Mouse (Mus musculus) brown adipose tissue, adult 24 weeks (tissue): ENCODE results near the gene 4930430A15Rik. TPM values are rescaled to one million over a fixed set of nuclear protein-coding genes. Genes with fewer than 3 reads are reported as not detected.

Experiments
- H3K27ac ChIP-seq: fragments of 200-500 bp; replicated peaks from 2 replicates; pipeline ENCODE4 v1.5.1; 2012; ENCODE audit warnings: low read depth, mild to moderate bottlenecking, low read length
- H3K4me1 ChIP-seq: fragments of 200-500 bp; 2 replicates; pipeline ENCODE4 v1.6.1; 2012; ENCODE audit warnings: low read length, mixed read lengths; ENCODE audit not compliant: control insufficient read depth, insufficient read depth, insufficient read length
- H3K4me3 ChIP-seq: fragments of 200-500 bp; 2 replicates; pipeline ENCODE4 v1.5.1; 2012; ENCODE audit warnings: low read depth, mild to moderate bottlenecking, low read length, moderate library complexity; ENCODE audit not compliant: insufficient read depth
- polyA plus RNA-seq: library from polyadenylated mRNA; stranded (reverse); fragments of >200 nt; gene quantifications from 2 replicates; pipeline ENCODE4 v1.2.4, GENCODE M21; 2012; ENCODE audit not compliant: missing spikeins, insufficient read depth, insufficient read length

The 4930430A15Rik gene
- polyA plus RNA-seq, result not detected in 2 replicates

DNA sequence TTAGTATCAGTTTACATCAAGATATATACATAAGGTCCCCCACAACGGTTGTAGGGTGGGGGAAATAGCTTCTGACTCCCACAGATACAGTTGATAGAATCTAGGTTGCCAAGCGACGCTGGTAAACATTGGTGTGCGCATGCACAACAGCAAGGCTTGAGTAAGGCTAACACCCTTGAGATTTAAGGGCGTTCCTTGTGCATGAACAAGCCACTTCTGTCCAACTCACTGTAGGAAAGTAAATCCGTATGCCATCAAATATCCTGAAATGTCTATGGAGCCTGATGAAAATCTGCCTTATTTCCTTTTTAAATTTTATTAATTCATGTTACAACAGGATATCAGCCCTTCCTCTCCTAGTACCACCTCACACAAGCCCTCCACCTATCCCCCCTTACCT lies at the start of gene 4930430A15Rik:
4930430A15Rik (minus strand) TSS at position 101 of the 400 bp plus-strand sequence.
- no peak within 1 kb of the TSS for H3K4me3 ChIP-seq
- no peak within 1 kb of the TSS for H3K27ac ChIP-seq
- H3K4me1 ChIP-seq, result no peaks in the 10 kb centered on the region

DNA sequence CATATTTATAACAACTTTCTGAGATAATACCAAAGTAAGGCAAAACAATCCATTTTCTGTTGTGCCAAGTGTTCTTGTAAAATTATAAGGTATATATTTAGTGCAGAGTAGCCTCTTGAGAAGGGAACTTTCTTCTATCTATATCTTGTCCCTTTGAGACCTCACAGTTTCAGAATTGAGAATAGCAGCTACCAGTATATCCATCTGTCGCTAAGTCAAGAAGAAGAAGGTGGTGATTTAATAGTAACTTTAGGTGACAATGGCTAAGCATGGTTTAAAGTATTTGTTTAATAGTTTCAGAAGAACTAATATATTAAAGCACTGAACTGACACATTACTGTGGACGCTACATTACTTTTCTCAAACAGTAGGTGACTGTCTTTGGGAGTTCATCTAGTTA lies 44.6 kb upstream of the 4930430A15Rik start, which contains the start of gene Olfr1277:
Olfr1277 (minus strand) TSS at position 101 of the 400 bp plus-strand sequence.
- H3K27ac ChIP-seq, result no peak within 1 kb of the TSS
- H3K4me3 ChIP-seq, result no peak within 1 kb of the TSS
- no peaks in the 10 kb centered on the region for H3K4me1 ChIP-seq

DNA sequence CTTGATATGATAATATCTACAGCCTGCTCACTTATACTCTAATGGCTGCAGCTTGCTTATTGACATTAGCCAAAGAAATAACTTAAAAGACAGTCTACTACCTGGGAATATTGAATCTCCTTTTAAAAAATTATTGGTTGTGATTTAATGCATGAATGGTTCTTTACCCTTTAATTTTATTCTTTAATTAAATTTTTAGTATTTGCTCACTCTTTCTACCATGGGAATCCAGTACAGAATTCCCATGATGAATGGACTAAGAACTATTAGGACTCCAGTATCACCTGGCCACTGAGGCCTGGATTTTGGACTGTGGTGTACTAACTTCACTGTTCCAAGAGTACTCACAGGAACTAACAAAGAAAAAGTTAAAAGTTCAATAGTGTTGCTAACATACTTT lies 24.8 kb upstream of the 4930430A15Rik start, which contains the start of gene Olfr1276:
Olfr1276 (plus strand) TSS at position 301 of the 400 bp plus-strand sequence.
- Histone ChIP-seq H3K4me1 (no peaks in the 10 kb centered on the region), H3K4me3 (no peak within 1 kb of the TSS), H3K27ac (no peak within 1 kb of the TSS)

DNA sequence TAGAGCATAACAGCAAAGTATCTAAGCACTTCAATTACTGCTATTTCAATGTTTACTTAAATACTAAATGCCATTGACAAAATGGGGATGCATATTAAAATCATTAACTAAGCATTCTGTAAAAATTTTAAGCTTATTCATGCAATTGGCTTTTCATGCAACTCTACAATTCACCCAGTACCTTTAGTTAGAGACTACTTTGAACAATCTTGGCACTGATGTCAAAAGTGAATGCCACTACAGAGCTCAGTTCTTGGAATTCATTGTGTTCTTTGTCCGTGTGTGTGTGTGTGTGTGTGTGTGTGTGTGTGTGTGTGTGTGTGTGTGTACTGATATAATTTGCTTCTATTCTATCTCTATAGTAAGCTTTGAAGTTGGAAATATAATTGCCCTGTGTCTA lies 5.8 kb upstream of the 4930430A15Rik start, which contains the start of gene Olfr1275:
Olfr1275 (minus strand) TSS at position 101 of the 400 bp plus-strand sequence.
- Histone ChIP-seq H3K4me1 (no peaks in the 10 kb centered on the region), H3K27ac (no peak within 1 kb of the TSS), H3K4me3 (no peak within 1 kb of the TSS)

DNA sequence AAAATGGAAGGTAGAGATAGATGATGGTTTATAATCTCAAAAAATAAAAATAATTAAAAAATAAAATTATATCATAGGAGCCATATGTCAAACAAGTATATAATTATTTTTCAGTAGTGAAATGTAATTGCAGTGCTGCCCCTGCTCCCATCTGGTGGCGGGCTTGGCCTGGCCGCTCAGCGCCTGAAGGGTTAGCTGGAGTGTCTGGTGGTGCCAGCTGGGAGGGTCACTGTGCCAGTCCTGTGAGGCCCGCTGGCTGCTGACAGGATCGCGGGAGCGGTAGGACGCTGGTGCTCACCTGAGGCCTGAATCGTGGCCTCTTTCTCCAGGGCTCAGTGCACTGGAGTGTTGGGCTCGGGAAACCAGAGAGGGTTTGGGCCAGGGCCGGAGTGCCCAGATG lies 47.3 kb downstream of the 4930430A15Rik start:
- Histone ChIP-seq H3K27ac (no peak overlapping the region), H3K4me3 (no peak overlapping the region), H3K4me1 (no peaks in the 10 kb centered on the region)

- H3K4me1 ChIP-seq, result no peaks in the 10 kb centered on the region
- H3K4me3 ChIP-seq, result no peak within 1 kb of the TSS
Observed at GRCm38 (mm10) chr2:111152836-111153235, 76.6 kb downstream of the 4930430A15Rik start, which contains the start of gene Gm15130. Gm15130 (minus strand) TSS chr2:111152936.

DNA sequence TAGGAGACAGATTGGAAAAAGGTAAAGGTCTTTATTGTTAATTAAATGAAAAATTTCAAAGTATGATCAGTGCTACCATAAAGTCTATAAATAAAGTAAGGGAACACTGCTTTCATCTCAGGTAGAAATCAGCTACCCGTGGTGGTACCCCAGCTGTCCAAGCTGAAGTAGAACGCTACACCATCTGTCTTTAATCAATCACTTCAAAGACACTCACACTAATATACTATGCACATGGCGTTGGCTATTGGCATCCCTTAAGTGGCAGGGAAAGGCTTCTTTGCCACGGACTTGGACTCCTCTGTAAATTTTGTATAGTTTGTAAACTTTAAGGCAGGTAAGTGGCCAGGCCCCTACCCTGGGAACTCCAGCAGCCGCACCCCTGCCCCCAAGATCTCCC lies 93.7 kb downstream of the 4930430A15Rik start:
- no peak overlapping the region for H3K27ac ChIP-seq

More at GRCm38 (mm10) chr2:111152836-111153235, 76.6 kb downstream of the 4930430A15Rik start, which contains the start of gene Gm15130:
- no peak within 1 kb of the TSS for H3K27ac ChIP-seq

More for the DNA sequence above, 93.7 kb downstream of the 4930430A15Rik start:
- Histone ChIP-seq H3K4me1 (no peaks in the 10 kb centered on the region), H3K4me3 (no peak overlapping the region)

Other genes starting within 250 kb of the 4930430A15Rik start
- not detected in 2 replicates for gene Gm13941, start 123.6 kb downstream of the 4930430A15Rik start, polyA plus RNA-seq
- gene Gm15130, start 76.7 kb downstream of the 4930430A15Rik start, polyA plus RNA-seq, result not detected in 2 replicates
- not detected in 2 replicates for gene Olfr1275, start 5.7 kb upstream of the 4930430A15Rik start, polyA plus RNA-seq
- gene Olfr1276, start 24.9 kb upstream of the 4930430A15Rik start, polyA plus RNA-seq, result not detected in 2 replicates
- not detected in 2 replicates for gene Olfr1277, start 44.5 kb upstream of the 4930430A15Rik start, polyA plus RNA-seq
- not detected in 2 replicates for gene Olfr1278, start 60.5 kb upstream of the 4930430A15Rik start, polyA plus RNA-seq
- not detected in 2 replicates for gene Olfr1279, start 71.0 kb upstream of the 4930430A15Rik start, polyA plus RNA-seq
- gene Olfr1280, start 84.4 kb upstream of the 4930430A15Rik start, polyA plus RNA-seq, result not detected in 2 replicates
- gene Olfr1281, start 96.9 kb upstream of the 4930430A15Rik start, polyA plus RNA-seq, result not detected in 2 replicates
- gene Olfr1282, start 106.5 kb upstream of the 4930430A15Rik start, polyA plus RNA-seq, result not detected in 2 replicates
- not detected in 2 replicates for gene Olfr1283, start 137.2 kb upstream of the 4930430A15Rik start, polyA plus RNA-seq
- gene Olfr1284, start 145.9 kb upstream of the 4930430A15Rik start, polyA plus RNA-seq, result not detected in 2 replicates
- not detected in 2 replicates for gene Olfr1286, start 193.5 kb upstream of the 4930430A15Rik start, polyA plus RNA-seq
- gene Olfr1287, start 219.5 kb upstream of the 4930430A15Rik start, polyA plus RNA-seq, result not detected in 2 replicates
- not detected in 2 replicates for gene Olfr1288, start 244.5 kb upstream of the 4930430A15Rik start, polyA plus RNA-seq